Mouse (Mus musculus) neural tube, embryonic 14.5 days (tissue): Measurements from ENCODE around the gene Pla2r1. TPM values are rescaled to one million over a fixed set of nuclear protein-coding genes. Genes with fewer than 3 reads are reported as not detected.
A peak's percentile ranks its signal among the peaks of the same experiment; 100 is the strongest.

ENCODE experiments used
- ATAC-seq: fragments of 200-750 bp; cut with Nextera tagmentation; 2 replicates; pipeline ENCODE4 v1.8.0; 2017; ENCODE audit warnings: low read depth, mild to moderate bottlenecking, moderate TSS enrichment, moderate library complexity
- H3K27ac ChIP-seq: fragments of 300-500 bp; sonication (generic); 2 replicates; pipeline ENCODE4 v1.5.1; 2014; ENCODE audit warnings: low read depth, mild to moderate bottlenecking, control low read depth, low read length, moderate library complexity, mixed read lengths
- H3K27me3 ChIP-seq: fragments of 300-500 bp; sonication (generic); 2 replicates; pipeline ENCODE4 v1.6.1; 2014; ENCODE audit warnings: low read length; ENCODE audit not compliant: control insufficient read depth, insufficient read depth
- H3K36me3 ChIP-seq: fragments of 300-500 bp; sonication (generic); 2 replicates; pipeline ENCODE4 v1.6.1; 2014; ENCODE audit warnings: low read length, mixed read lengths; ENCODE audit not compliant: control insufficient read depth, insufficient read depth
- H3K4me1 ChIP-seq: fragments of 300-500 bp; sonication (generic); 2 replicates; pipeline ENCODE4 v1.6.1; 2014; ENCODE audit warnings: low read length; ENCODE audit not compliant: control insufficient read depth, insufficient read depth
- H3K4me2 ChIP-seq: fragments of 300-500 bp; sonication (generic); 2 replicates; pipeline ENCODE4 v1.6.1; 2014; ENCODE audit warnings: mild to moderate bottlenecking, low read depth, low read length, control low read depth
- H3K4me3 ChIP-seq: fragments of 300-500 bp; sonication (generic); 2 replicates; pipeline ENCODE4 v1.5.1; 2014; ENCODE audit warnings: low read depth, low read length, control low read depth, mixed read lengths
- H3K9ac ChIP-seq: fragments of 300-500 bp; sonication (generic); replicated peaks from 2 replicates; pipeline ENCODE4 v1.6.1; 2014; ENCODE audit warnings: low read depth, mild to moderate bottlenecking, control low read depth, low read length, mixed read lengths
- H3K9me3 ChIP-seq: fragments of 300-500 bp; sonication (generic); 2 replicates; pipeline ENCODE4 v1.6.1; 2016; ENCODE audit warnings: low read length; ENCODE audit not compliant: control insufficient read depth
- WGBS: fragments of 180-500 bp; shearing (Covaris S2); extraction: QIAGEN DNeasy Blood & Tissue Kit; methylation state at CpG from one replicate; pipeline ENCODE4 v1.1.7; 2014; 5-methylcytosine and 5-hydroxymethylcytosine counted together
- polyA plus RNA-seq: library from polyadenylated mRNA; unstranded; fragments of >200 nt; fragmentation: Nextera tagmentation; extraction: Ambion mirVana; gene quantifications from 2 replicates; pipeline ENCODE4 v1.2.1, GENCODE M21; 2014

The Pla2r1 gene
- polyA plus RNA-seq, 1 experiment from 2014 or later, result 0.51 TPM

DNA sequence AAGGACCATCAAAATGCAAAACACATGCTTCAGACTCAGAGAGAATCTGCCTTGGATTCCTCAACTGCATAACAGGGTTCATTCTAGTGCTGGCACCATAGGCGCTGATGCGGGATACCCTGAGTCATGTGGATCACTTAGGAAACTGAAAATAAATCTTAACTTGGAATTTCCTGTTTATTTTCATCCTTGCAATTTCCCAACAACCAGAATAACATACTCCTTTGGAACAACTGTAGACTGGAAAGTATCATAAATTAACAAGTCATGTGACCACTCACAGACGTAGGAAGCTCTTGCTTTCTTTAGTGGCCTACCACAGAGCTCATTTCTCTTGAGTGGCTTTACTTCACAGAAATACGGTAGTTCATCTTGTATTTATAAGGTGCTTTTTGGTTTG, 7.0 kb downstream of the Pla2r1 start:
- Histone ChIP-seq H3K4me1 (no peaks in the 10 kb centered on the region), H3K4me3 (no peak overlapping the region), H3K9ac (no peak overlapping the region), H3K27ac (no peak overlapping the region), H3K4me2 (no peak overlapping the region), H3K9me3 (no peaks in the 10 kb centered on the region), H3K27me3 (no peaks in the 10 kb centered on the region), H3K36me3 (no peaks in the 10 kb centered on the region)
- WGBS, result 70% methylated on average over 4 of the region's 4 CpGs
- no peak for ATAC-seq

DNA sequence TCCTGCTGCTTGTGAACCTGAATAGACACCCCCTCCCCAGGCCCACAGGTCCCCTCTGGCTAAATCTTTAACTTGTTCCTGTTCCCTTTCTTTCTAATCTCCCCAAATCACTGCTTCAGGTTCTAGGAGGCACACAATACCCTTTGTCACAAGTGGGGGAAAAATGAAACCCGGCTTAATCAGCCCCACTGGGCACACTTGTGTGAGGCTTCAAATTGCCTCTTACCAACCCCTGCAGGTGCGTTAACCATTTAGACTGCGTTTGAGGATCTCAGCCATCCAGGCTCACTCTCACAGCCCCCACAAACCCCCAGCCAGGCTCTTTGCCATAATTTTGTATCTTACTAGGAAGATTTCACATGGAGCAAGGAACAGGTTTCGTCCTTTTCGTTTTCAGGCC, 9.1 kb downstream of the Pla2r1 start:
- H3K4me2 ChIP-seq, result no peak overlapping the region
- H3K36me3 ChIP-seq, result no peaks in the 10 kb centered on the region
- no peak overlapping the region for H3K4me3 ChIP-seq
- H3K9ac ChIP-seq, result no peak overlapping the region
- no peak overlapping the region for H3K27ac ChIP-seq
- no peak for ATAC-seq
- no peaks in the 10 kb centered on the region for H3K27me3 ChIP-seq
- no peaks in the 10 kb centered on the region for H3K4me1 ChIP-seq
- H3K9me3 ChIP-seq, result no peaks in the 10 kb centered on the region
- 61% methylated on average over 5 of the region's 5 CpGs for WGBS

DNA sequence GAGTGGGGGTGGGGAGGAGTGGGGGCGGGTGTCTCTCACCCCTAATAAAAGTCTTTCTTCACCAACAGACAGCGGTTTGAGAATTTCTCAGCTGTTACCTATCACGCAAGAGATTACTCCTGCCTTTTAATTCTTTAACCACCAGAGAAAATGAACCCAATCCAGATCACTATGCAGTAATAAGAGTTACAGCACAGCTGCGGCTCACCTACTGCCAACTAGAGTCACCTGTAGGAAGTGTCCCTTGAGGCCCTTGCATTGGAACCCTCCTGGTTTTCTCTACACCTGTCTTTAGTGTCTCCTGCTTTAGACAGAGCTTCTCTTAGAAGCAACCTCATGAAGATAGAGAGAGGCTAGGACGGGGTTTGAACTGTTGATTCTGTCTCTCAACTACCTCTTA, 11.4 kb downstream of the Pla2r1 start:
- H3K27ac ChIP-seq, result no peak overlapping the region
- no peaks in the 10 kb centered on the region for H3K27me3 ChIP-seq
- H3K9me3 ChIP-seq, result no peaks in the 10 kb centered on the region
- no peaks in the 10 kb centered on the region for H3K36me3 ChIP-seq
- H3K4me1 ChIP-seq, result no peaks in the 10 kb centered on the region
- H3K4me2 ChIP-seq, result no peak overlapping the region
- no peak overlapping the region for H3K4me3 ChIP-seq
- H3K9ac ChIP-seq, result no peak overlapping the region
- ATAC-seq, result no peak
- WGBS, result 45% methylated on average over 5 of the region's 5 CpGs

DNA sequence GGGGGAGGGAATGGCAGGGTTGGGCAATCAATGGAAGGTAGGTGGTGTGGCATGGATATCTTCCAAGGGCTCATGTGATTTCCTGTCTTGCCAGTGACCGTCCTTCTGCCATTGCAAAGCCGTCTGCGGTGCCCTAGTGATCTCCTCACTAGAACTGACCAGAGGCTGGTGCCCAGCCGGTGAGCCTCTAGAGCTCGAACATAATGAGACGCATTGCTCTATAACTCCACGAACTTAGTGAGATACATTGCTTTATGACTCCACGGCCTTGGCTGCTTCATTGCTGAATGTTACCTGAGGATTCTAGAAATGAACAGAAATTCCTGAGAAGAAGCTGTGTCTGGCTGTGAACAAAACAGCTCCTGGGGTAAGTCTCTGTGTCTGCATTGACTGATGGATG, 12.8 kb downstream of the Pla2r1 start:
- no peak overlapping the region for H3K4me2 ChIP-seq
- 91% methylated on average over 8 of the region's 8 CpGs for WGBS
- no peaks in the 10 kb centered on the region for H3K9me3 ChIP-seq
- H3K27me3 ChIP-seq, result no peaks in the 10 kb centered on the region
- no peak overlapping the region for H3K9ac ChIP-seq
- H3K4me3 ChIP-seq, result no peak overlapping the region
- H3K36me3 ChIP-seq, result no peaks in the 10 kb centered on the region
- H3K27ac ChIP-seq, result no peak overlapping the region
- no peak for ATAC-seq
- H3K4me1 ChIP-seq, result no peaks in the 10 kb centered on the region

DNA sequence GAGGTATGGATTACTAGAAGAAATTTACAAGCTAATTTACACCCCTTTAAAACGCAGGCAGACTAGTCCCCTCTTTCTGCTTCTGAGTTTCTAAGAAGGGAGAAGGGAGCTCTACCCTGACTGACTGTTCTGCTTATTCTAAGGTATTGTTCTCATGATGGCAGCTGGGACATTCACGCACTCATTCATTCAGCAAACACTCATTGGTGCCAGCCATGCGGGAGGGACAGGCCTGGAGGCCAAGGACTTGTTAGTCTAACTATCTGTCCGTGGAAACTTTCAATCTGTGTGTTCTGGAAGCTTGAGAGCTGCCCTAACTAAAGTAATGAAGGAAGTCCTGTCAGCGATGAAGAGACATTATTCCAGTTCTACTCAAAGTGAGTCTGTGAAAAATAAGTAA, 14.4 kb downstream of the Pla2r1 start:
- ATAC-seq, result no peak
- Histone ChIP-seq H3K27me3 (no peaks in the 10 kb centered on the region), H3K27ac (no peak overlapping the region), H3K4me1 (no peaks in the 10 kb centered on the region), H3K4me2 (no peak overlapping the region), H3K9me3 (no peaks in the 10 kb centered on the region), H3K4me3 (no peak overlapping the region), H3K9ac (no peak overlapping the region), H3K36me3 (no peaks in the 10 kb centered on the region)
- WGBS, result 46% methylated on average over 5 of the region's 5 CpGs

DNA sequence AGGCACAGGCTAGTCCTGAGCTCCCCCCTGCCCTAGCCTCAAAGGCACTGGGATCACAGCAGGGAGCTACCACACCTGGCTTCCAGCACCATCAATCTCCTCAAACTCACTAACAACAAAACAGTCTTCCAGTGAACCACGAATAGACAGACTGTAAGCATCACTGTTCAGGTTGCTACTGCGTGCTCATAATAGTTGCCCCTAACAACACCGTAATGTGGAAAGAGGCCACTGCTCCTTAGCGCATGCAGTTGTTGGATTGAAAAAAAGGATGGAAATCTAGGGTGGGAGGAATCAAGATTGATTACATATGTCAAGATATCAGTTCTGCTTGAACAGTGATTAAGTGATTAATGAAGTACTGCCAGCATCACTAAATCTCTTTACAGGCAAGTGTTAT, 14.8 kb downstream of the Pla2r1 start:
- H3K27ac ChIP-seq, result no peak overlapping the region

DNA sequence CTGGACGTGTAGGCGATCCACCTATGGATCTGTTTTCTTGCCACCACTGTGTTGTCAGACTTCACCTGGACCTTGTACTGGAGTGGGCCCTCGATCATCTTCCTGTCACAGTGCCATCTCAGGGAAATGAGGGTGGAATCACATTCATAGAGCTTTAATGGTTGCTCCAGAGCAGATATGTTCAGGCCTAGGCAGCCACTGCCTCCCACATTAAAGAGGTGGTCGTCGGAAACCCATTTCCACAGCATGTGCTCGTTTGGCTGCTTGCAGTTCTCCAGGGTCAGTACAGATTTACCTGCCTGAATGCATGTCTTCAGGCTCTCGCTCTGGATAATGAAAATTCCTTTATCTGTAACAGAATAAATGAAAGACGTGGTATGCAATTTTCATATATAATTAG, 18.4 kb downstream of the Pla2r1 start:
- no peak overlapping the region for H3K4me3 ChIP-seq
- WGBS, result 76% methylated on average over 8 of the region's 8 CpGs
- no peak overlapping the region for H3K9ac ChIP-seq
- ATAC-seq, result no peak
- H3K36me3 ChIP-seq, result no peaks in the 10 kb centered on the region
- no peaks in the 10 kb centered on the region for H3K27me3 ChIP-seq
- H3K4me1 ChIP-seq, result no peaks in the 10 kb centered on the region
- no peak overlapping the region for H3K4me2 ChIP-seq
- H3K9me3 ChIP-seq, result no peaks in the 10 kb centered on the region
- no peak overlapping the region for H3K27ac ChIP-seq

More for the DNA sequence above, 14.8 kb downstream of the Pla2r1 start:
- no peaks in the 10 kb centered on the region for H3K36me3 ChIP-seq
- 31% methylated on average over 4 of the region's 4 CpGs for whole genome bisulfite sequencing
- no peaks in the 10 kb centered on the region for H3K9me3 ChIP-seq
- H3K4me1 ChIP-seq, result no peaks in the 10 kb centered on the region
- no peak overlapping the region for H3K4me3 ChIP-seq
- H3K4me2 ChIP-seq, result no peak overlapping the region
- ATAC-seq, result peak; percentile 34; the same call in 1 of the 2 replicates
- H3K9ac ChIP-seq, result no peak overlapping the region
- no peaks in the 10 kb centered on the region for H3K27me3 ChIP-seq

DNA sequence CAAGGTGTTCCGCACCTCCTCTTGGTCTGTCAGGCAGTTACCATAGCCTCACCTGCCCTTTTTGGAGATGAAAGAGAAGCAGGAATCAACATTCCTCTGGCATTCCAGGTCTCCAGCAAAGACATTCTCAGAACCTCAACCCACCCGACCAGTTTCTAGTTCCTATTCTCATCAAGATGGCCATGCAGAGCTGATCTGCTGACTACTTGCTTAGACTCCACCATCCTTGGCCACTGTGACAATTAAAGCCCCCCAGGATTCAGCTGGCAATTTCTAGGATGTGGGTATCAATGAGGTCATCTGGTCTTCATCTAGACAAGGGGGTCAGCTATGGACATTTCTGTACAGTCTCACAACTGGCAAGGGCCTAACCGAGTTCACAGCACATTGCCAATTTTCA, 20.1 kb downstream of the Pla2r1 start:
- no peak for ATAC-seq
- Histone ChIP-seq H3K27ac (no peak overlapping the region), H3K36me3 (no peaks in the 10 kb centered on the region), H3K4me2 (no peak overlapping the region), H3K4me3 (no peak overlapping the region), H3K27me3 (no peaks in the 10 kb centered on the region), H3K9ac (no peak overlapping the region), H3K9me3 (no peaks in the 10 kb centered on the region), H3K4me1 (no peaks in the 10 kb centered on the region)
- WGBS, result 86% methylated on average over 3 of the region's 3 CpGs

DNA sequence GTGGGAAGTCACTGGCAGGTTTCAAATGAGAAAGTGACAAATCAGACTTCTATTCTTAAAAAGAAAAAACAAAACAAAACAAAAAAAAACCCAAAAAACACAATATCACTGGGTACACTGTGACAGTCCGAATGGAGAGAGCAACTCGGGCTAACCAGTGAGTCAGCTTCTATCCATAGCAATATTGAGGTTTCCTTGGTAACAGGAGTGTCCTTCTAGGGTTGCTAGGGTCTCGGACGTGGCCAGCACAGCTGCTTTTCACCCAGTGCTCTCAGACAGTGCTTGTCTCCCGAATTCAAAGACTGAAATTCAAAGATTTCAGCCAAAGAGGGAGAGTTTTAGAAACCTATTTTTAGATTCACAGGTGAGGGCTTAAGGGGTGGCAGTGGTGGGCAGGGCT, 20.6 kb downstream of the Pla2r1 start:
- H3K4me3 ChIP-seq, result no peak overlapping the region
- no peaks in the 10 kb centered on the region for H3K27me3 ChIP-seq
- no peak overlapping the region for H3K27ac ChIP-seq
- H3K9ac ChIP-seq, result no peak overlapping the region
- H3K4me2 ChIP-seq, result no peak overlapping the region
- ATAC-seq, result no peak
- no peaks in the 10 kb centered on the region for H3K4me1 ChIP-seq
- no peaks in the 10 kb centered on the region for H3K36me3 ChIP-seq
- H3K9me3 ChIP-seq, result no peaks in the 10 kb centered on the region
- 44% methylated on average over 5 of the region's 5 CpGs for WGBS

DNA sequence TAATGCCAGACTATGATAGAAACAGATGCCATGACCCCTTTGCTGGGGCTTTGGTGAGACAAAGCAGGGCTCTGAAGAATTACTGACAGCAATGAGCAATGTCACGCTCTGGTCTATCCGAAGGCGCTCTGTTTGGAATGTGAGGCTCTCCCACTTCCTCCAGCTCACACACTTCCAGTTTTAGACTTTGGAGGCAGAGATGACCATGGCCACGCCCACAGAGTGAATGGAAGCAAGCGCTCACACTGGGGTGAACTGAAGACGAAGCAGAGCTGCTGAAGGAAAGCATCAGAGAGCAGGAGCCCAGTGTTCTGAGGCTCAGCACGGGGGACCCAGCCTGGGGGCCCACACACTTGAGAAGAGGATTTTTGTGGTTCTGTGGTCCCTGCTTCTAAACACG, 37.3 kb downstream of the Pla2r1 start:
- Histone ChIP-seq H3K4me1 (no peaks in the 10 kb centered on the region), H3K27me3 (no peaks in the 10 kb centered on the region), H3K4me3 (no peak overlapping the region), H3K9me3 (no peaks in the 10 kb centered on the region), H3K9ac (no peak overlapping the region), H3K27ac (no peak overlapping the region), H3K36me3 (no peaks in the 10 kb centered on the region), H3K4me2 (no peak overlapping the region)
- 60% methylated on average over 8 of the region's 8 CpGs for WGBS
- no peak for ATAC-seq
